Mouse (Mus musculus) CH12.LX (cell line): ENCODE data around the gene Sugp1. TPM values are rescaled to one million over a fixed set of nuclear protein-coding genes. Genes with fewer than 3 reads are reported as not detected.

ENCODE experiments used
- DNase-seq: peaks from one replicate; pipeline ENCODE4 v3.0.0-alpha.2; 2013; ENCODE audit errors: extremely low read depth
- H3K27ac ChIP-seq: 2 replicates; pipeline ENCODE4 v1.5.1; 2012; ENCODE audit warnings: low read depth, mild to moderate bottlenecking, control low read depth, moderate library complexity; ENCODE audit not compliant: insufficient read depth
- H3K27me3 ChIP-seq: replicated peaks from 2 replicates; pipeline ENCODE3; 2012; ENCODE audit warnings: inconsistent platforms
- H3K36me3 ChIP-seq, 2 experiments: replicated peaks in 1 of 2; 2 replicates each; pipeline versions ENCODE3 to v1.6.1; 2012; ENCODE audit warnings: inconsistent platforms in 1 of 2, low read length in 1 of 2, mild to moderate bottlenecking in 1 of 2, mixed read lengths in 1 of 2, moderate library complexity in 1 of 2; ENCODE audit not compliant: control insufficient read depth in 1 of 2, insufficient read depth in 1 of 2
- H3K4me1 ChIP-seq, 2 experiments: 2 replicates each; pipeline ENCODE4 v1.6.1; 2012; ENCODE audit warnings: inconsistent platforms in 1 of 2, moderate library complexity in 1 of 2; ENCODE audit not compliant: insufficient read depth in 2 of 2, control insufficient read depth in 1 of 2
- H3K4me2 ChIP-seq: 2 replicates; pipeline ENCODE4 v1.6.1; 2012; ENCODE audit warnings: low read depth, mild to moderate bottlenecking, control low read depth; ENCODE audit not compliant: poor library complexity, insufficient read depth, severe bottlenecking
- H3K4me3 ChIP-seq, 3 experiments: fragments of 150-350 bp in 1 of 3; sonication (generic) in 1 of 3; replicated peaks in 1 of 3; 2 replicates each; pipeline versions ENCODE3 to v1.5.1; 2011 to 2012; ENCODE audit warnings: low read depth in 2 of 3, low read length in 2 of 3, mild to moderate bottlenecking in 2 of 3, moderate library complexity in 2 of 3, control low read depth in 1 of 3, improper control_type of control experiment in 1 of 3, inconsistent platforms in 1 of 3, mixed read lengths in 1 of 3; ENCODE audit not compliant: poor library complexity in 1 of 3
- H3K79me2 ChIP-seq: replicated peaks from 2 replicates; pipeline ENCODE4 v1.6.1; 2012; ENCODE audit warnings: mild to moderate bottlenecking, moderate library complexity; ENCODE audit not compliant: control insufficient read depth, poor library complexity, insufficient read depth, severe bottlenecking; ENCODE audit errors: extremely low read depth
- H3K9ac ChIP-seq: 2 replicates; pipeline ENCODE4 v1.6.1; 2012; ENCODE audit warnings: low read depth, mild to moderate bottlenecking, control low read depth, moderate library complexity; ENCODE audit not compliant: insufficient read depth
- H3K9me3 ChIP-seq: replicated peaks from 2 replicates; pipeline ENCODE3; 2012; ENCODE audit warnings: low read length, inconsistent platforms, mixed read lengths
- CTCF ChIP-seq, 2 experiments: IDR thresholded peaks in 1 of 2; conservative IDR thresholded peaks in 1 of 2; 2 replicates each; pipeline ENCODE4 v1.5.1; 2011 to 2012; ENCODE audit warnings: low read depth in 2 of 2, low read length in 2 of 2, improper control_type of control experiment in 1 of 2, inconsistent platforms in 1 of 2, mild to moderate bottlenecking in 1 of 2, moderate library complexity in 1 of 2
- ETS1 ChIP-seq: conservative IDR thresholded peaks from 2 replicates; pipeline ENCODE4 v1.6.1; 2012; ENCODE audit warnings: low read depth, mild to moderate bottlenecking, inconsistent platforms, low read length, improper control_type of control experiment, moderate library complexity
- JUND ChIP-seq: conservative IDR thresholded peaks from 2 replicates; pipeline ENCODE4 v1.6.1; 2011; ENCODE audit warnings: low read depth, low read length, improper control_type of control experiment
- MAFK ChIP-seq: IDR thresholded peaks from 2 replicates; pipeline ENCODE4 v1.6.1; 2011; ENCODE audit warnings: low read length, improper control_type of control experiment; ENCODE audit not compliant: insufficient replicate concordance
- MXI1 ChIP-seq: IDR thresholded peaks from 2 replicates; pipeline ENCODE4 v1.6.1; 2011; ENCODE audit warnings: mild to moderate bottlenecking, low read depth, low read length, improper control_type of control experiment
- MYC ChIP-seq: IDR thresholded peaks from 2 replicates; pipeline ENCODE4 v1.6.1; 2011; ENCODE audit warnings: low read depth, mild to moderate bottlenecking, improper control_type of control experiment, low read length
- NELFE ChIP-seq: IDR thresholded peaks from 2 replicates; pipeline ENCODE4 v1.6.1; 2011; ENCODE audit warnings: low read depth, low read length, improper control_type of control experiment
- NRF1 ChIP-seq: IDR thresholded peaks from 2 replicates; pipeline ENCODE4 v1.6.1; 2014; ENCODE audit warnings: low read depth, mild to moderate bottlenecking, inconsistent platforms, low read length, improper control_type of control experiment, moderate library complexity
- POLR2A ChIP-seq: IDR thresholded peaks from 2 replicates; pipeline ENCODE4 v1.6.1; 2011; ENCODE audit warnings: low read depth, mild to moderate bottlenecking, improper control_type of control experiment, low read length
- POLR2AphosphoS2 ChIP-seq: IDR thresholded peaks from 2 replicates; pipeline ENCODE4 v1.6.1; 2011; ENCODE audit warnings: low read depth, low read length, improper control_type of control experiment
- RAD21 ChIP-seq: IDR thresholded peaks from 2 replicates; pipeline ENCODE4 v1.6.1; 2011; ENCODE audit warnings: low read depth, mild to moderate bottlenecking, low read length, improper control_type of control experiment, moderate library complexity
- RCOR1 ChIP-seq: conservative IDR thresholded peaks from 2 replicates; pipeline ENCODE4 v1.6.1; 2012; ENCODE audit warnings: low read depth, mild to moderate bottlenecking, inconsistent platforms, low read length, improper control_type of control experiment
- SIN3A ChIP-seq: IDR thresholded peaks from 2 replicates; pipeline ENCODE4 v1.6.1; 2012; ENCODE audit warnings: low read length, improper control_type of control experiment, inconsistent platforms
- TCF12 ChIP-seq: IDR thresholded peaks from 2 replicates; pipeline ENCODE4 v1.6.1; 2014; ENCODE audit warnings: low read depth, mild to moderate bottlenecking, inconsistent platforms, low read length, improper control_type of control experiment
- UBTF ChIP-seq: IDR thresholded peaks from 2 replicates; pipeline ENCODE4 v1.6.1; 2012; ENCODE audit warnings: low read depth, mild to moderate bottlenecking, inconsistent platforms, low read length, improper control_type of control experiment, moderate library complexity
- USF2 ChIP-seq: conservative IDR thresholded peaks from 2 replicates; pipeline ENCODE4 v1.6.1; 2011; ENCODE audit warnings: low read depth, low read length, improper control_type of control experiment
- ZC3H11A ChIP-seq: IDR thresholded peaks from 2 replicates; pipeline ENCODE4 v1.6.1; 2012; ENCODE audit warnings: low read depth, mild to moderate bottlenecking, inconsistent platforms, low read length, improper control_type of control experiment
- ZKSCAN1 ChIP-seq: IDR thresholded peaks from 2 replicates; pipeline ENCODE4 v1.6.1; 2012; ENCODE audit warnings: low read depth, inconsistent platforms, low read length, improper control_type of control experiment, borderline replicate concordance
- ZMIZ1 ChIP-seq: IDR thresholded peaks from 2 replicates; pipeline ENCODE4 v1.6.1; 2012; ENCODE audit warnings: low read depth, mild to moderate bottlenecking, inconsistent platforms, low read length, improper control_type of control experiment
- ZNF384 ChIP-seq: IDR thresholded peaks from 2 replicates; pipeline ENCODE4 v1.6.1; 2012; ENCODE audit warnings: low read depth, low read length, improper control_type of control experiment, inconsistent platforms
- dilution Hi-C: fragments of 300-500 bp; cut with MboI; formaldehyde crosslinking; loops from 2 replicates; pipeline ENCODE4 v1.14.3; 2020; ENCODE audit warnings: low sequenced_read_pairs; ENCODE audit not compliant: extremely low pct_unique_long_range_greater_than_20kb, extremely low pct_ligation_motif_present
- in situ Hi-C: fragments of 300-500 bp; cut with MboI; formaldehyde crosslinking; loops from 3 replicates; pipeline ENCODE4 v1.14.3; 2019; ENCODE audit warnings: low sequenced_read_pairs, low pct_ligation_motif_present, low pct_unique_long_range_greater_than_20kb, mixed read lengths
- polyA plus RNA-seq: library from polyadenylated mRNA; unstranded; fragments of >175 nt; gene quantifications from 2 replicates; pipeline ENCODE4 v1.2.1, GENCODE M21; 2012; ENCODE audit warnings: low read depth; ENCODE audit not compliant: insufficient read length
- total RNA-seq, 2 experiments: library from RNA; depleted of rRNA; stranded (reverse); fragments of 300-350 nt in 1 of 2; fragments of >200 nt in 1 of 2; gene quantifications; 2 replicates each; pipeline ENCODE4 v1.2.3; 2012 to 2014

The Sugp1 gene
- total and polyA plus RNA-seq, 3 experiments, result 5.3 to 43.9 (median 21.8) TPM

DNA sequence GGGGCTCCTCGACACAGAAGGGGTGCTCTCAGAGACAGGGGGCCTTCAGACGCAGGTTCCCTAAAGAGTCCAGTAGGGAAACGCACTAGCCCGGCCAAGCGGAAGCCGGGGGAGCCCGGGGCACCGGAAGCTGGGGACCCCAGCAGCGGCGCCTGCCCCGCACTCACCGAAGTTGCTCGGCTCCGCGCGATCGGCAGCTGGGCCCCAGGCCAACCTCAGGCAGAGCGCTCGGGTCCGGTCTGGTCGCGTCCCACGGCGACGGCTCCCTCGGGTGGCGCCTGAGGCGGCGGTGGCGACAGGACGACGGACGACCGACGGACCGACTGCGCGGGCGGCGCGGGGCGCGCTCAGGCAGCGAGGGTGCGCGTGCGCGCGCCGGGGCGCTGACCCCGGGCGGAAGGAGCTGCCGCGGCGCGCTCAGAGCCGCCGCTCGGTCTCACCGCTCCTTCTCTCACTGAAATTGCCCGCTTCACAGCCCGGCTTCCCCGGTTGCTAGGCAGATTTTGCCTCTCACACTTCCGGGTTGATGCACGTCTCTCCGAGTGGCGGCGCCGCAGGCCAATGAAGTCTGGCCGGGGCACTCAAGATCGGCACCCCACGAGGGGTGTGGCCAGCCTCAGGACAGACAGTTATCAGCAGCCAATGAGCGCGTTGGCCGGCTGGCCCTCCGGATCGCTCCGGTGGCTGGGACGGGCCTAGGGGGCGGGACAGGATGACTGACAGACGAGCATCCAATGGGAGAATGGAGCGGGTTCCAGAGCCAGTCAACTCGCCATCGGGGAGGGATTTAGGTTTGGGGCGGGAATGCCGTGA, 46.6 kb upstream of the Sugp1 start, which contains the start of gene Gatad2a (continued):
- TF ChIP-seq RAD21 (peak; percentile 29), RCOR1 (no peak), ZKSCAN1 (no peak), USF2 (no peak), ZNF384 (no peak), CTCF (conservative IDR thresholded peaks at IDR 0.05 in 1 of 2, IDR thresholded peaks at IDR 0.05 in 1 of 2; ENCODE audit: low read depth in 2 of 2, low read length in 2 of 2) (peak in 1 of 2 experiments; percentile 47; a peak in 2 of 4 replicates), MYC (no peak), JUND (no peak), SIN3A (peak; percentile 89), MAFK (no peak)
- TF ChIP-seq, all 38 proteins: peak for 18

DNA sequence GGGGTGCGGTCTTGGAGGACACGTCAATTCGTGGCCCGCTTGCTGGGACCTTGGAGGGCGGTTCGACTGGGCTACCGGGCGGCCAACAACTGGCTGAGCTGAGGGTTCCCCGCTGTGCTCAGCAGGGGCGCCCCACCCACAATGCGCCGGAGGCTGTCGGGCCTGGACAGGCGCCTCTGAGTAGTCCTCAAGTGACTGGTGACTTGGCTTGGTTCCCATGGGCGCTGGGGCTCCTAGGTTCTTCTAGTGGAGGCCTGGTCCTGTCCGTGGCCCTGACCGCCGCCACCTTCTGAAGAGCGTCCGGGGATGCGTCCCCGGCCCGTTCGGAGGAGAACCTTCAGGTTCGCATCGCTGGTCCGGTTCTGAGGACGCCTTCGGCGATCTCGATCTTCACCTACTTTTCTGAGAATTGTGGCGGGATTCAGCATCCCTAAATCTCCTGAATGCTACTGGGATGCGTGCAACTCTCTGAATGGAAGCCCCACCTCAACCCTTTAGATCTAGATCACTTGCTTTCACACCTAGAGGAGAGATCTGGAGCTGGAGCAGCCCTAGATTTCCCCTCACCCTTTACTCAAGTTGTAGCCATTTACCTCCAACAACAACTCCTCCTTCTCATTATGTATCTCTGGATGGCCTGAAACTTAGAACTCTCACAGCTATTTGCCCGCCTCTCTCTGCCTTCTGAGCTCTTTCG, 45.9 kb upstream of the Sugp1 start:
- H3K79me2 ChIP-seq, result peaks cover 26% of the 10 kb centered on the region
- no peak for DNase-seq
- H3K27ac ChIP-seq, result peak overlapping the region; percentile 65
- no peaks in the 10 kb centered on the region for H3K9me3 ChIP-seq
- dilution Hi-C loops, result no loop called here
- in situ Hi-C loops, result no loop called here
- TF ChIP-seq ZMIZ1, result peak; percentile 81
- TF ChIP-seq MAFK, result no peak
- TF ChIP-seq ETS1, result no peak
- TF ChIP-seq NRF1, result peak; percentile 35; the same call in 1 of the 2 replicates
- TF ChIP-seq SIN3A, result peak; percentile 35; the same call in 1 of the 2 replicates
- TF ChIP-seq RAD21, result no peak
- peak; percentile 88 for TF ChIP-seq NELFE
- TF ChIP-seq UBTF, result 0 out of 2 replicates have a peak, but pooled peaks have one; percentile 29
- TF ChIP-seq ZKSCAN1, result no peak
- TF ChIP-seq POLR2AphosphoS2, result peak; percentile 33; the same call in 1 of the 2 replicates
- no peak for TF ChIP-seq CTCF (conservative IDR thresholded peaks at IDR 0.05 in 1 of 2, IDR thresholded peaks at IDR 0.05 in 1 of 2; ENCODE audit: low read depth in 2 of 2, low read length in 2 of 2)
- TF ChIP-seq TCF12, result peak; percentile 76
- peak; percentile 85 for TF ChIP-seq POLR2A
- peak; percentile 46; the same call in 1 of the 2 replicates for TF ChIP-seq MXI1
- TF ChIP-seq ZC3H11A, result no peak
- H3K36me3 ChIP-seq, result peaks cover 4 to 16% of the 10 kb centered on the region in 2 experiments
- peak overlapping the region; percentile 62 for H3K4me2 ChIP-seq
- peak overlapping the region; percentile 92 for H3K9ac ChIP-seq
- H3K4me1 ChIP-seq, result peaks cover 4 to 39% of the 10 kb centered on the region in 2 experiments
- H3K4me3 ChIP-seq, result peak overlapping the region; percentile 59 to 95 (median 66)
- H3K27me3 ChIP-seq, result no peaks in the 10 kb centered on the region
